Mouse (Mus musculus): ENCODE measurements around the gene Klhl29. TPM values are rescaled to one million over a fixed set of nuclear protein-coding genes. Genes with fewer than 3 reads are reported as not detected.

The Klhl29 gene
- polyA plus RNA-seq, 1 experiment from 2014 or later, result 0.50 TPM

DNA sequence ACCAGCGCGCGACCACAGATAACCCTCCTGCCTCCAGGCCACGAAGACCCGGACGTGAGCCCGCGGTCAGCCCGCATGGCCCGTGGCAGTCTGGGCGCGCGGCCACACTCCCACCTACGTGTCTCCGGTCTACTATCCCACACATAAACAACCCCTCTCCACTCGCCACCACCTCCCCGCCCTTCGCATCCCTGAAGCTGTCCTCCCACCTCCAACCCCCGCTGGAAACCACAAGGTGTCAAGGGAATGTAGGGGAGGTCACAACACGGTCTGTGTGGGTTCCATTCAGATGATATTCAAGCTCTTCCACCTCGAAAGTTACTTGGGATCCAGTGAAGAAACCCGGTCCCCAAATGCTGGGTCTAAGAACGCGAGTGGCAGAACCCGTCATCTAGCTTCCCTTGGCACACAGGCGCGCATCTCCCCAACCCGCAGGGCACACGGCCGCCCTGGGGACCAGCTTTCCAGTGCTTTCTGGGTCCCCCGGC is 1.2 kb downstream of the Klhl29 start:
- peak overlapping the region; percentile 100 for H3K4me2 ChIP-seq (ENCODE audit: low read length)
- peaks cover 58% of the 10 kb centered on the region for H3K27me3 ChIP-seq (ENCODE audit: control insufficient read depth, insufficient read depth, low read length)
- H3K27ac ChIP-seq (replicated peaks in 1 of 2; ENCODE audit: control insufficient read depth in 1 of 2, insufficient read depth in 1 of 2, low read depth in 2 of 2, low read length in 2 of 2), result no peak overlapping the region
- peak overlapping the region; percentile 70 for H3K9ac ChIP-seq (ENCODE audit: low read length)
- peak overlapping the region; percentile 62 to 75 for H3K4me3 ChIP-seq (ENCODE audit: control insufficient read depth in 1 of 2, insufficient read depth in 1 of 2, low read depth in 1 of 2, low read length in 2 of 2)
- 1% methylated on average over 31 of the region's 31 CpGs for WGBS
- H3K36me3 ChIP-seq (ENCODE audit: control insufficient read depth, insufficient read depth, low read length), result no peaks in the 10 kb centered on the region
- ATAC-seq (ENCODE audit: insufficient number of reproducible peaks, insufficient read depth, low FRiP score, low read depth), result no peak
- H3K4me1 ChIP-seq (ENCODE audit: control insufficient read depth in 2 of 2, insufficient read depth in 2 of 2, low read length in 2 of 2), result peaks cover 4 to 15% of the 10 kb centered on the region in 2 experiments; a peak in 3 of 4 replicates
- H3K9me3 ChIP-seq (ENCODE audit: control insufficient read depth, low read length), result no peaks in the 10 kb centered on the region

DNA sequence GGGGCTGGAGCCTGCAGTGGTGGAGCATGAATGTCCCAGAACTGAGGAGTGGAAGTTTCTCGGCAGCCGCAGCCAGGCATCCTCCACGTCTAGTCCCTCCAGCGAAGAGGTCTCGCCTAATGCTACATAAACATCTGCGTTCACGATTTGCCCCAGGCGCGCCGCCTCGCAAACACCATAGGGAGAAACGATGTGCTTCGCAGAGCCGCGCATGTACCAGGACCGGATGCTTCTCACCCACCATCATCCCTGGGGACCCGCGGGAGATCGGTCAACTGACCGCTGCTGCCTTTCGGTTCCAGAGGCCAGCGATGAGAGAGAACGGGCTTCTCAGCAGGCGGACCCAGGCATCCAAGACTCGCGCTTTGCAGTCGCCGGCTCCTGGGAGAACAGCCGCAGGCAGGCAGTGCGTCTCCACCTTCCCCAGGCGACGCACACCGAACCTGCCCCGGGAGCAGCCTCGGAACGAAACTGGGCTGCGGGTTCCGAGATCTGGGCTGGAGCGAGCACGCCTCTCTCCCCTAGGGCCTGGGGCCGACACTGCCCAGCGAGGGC is 1.8 kb downstream of the Klhl29 start:
- H3K4me1 ChIP-seq (ENCODE audit: control insufficient read depth in 2 of 2, insufficient read depth in 2 of 2, low read length in 2 of 2), result peaks cover 4 to 15% of the 10 kb centered on the region in 2 experiments; a peak in 3 of 4 replicates
- WGBS, result under 1% methylated on average over 42 of the region's 42 CpGs
- ATAC-seq (ENCODE audit: insufficient number of reproducible peaks, insufficient read depth, low FRiP score, low read depth), result no peak
- H3K9me3 ChIP-seq (ENCODE audit: control insufficient read depth, low read length), result no peaks in the 10 kb centered on the region
- peak overlapping the region; percentile 100 for H3K4me2 ChIP-seq (ENCODE audit: low read length)
- H3K4me3 ChIP-seq (ENCODE audit: control insufficient read depth in 1 of 2, insufficient read depth in 1 of 2, low read depth in 1 of 2, low read length in 2 of 2), result peak overlapping the region; percentile 62 to 75
- peak overlapping the region; percentile 70; the same call in 1 of the 2 replicates for H3K9ac ChIP-seq (ENCODE audit: low read length)
- H3K27ac ChIP-seq (replicated peaks in 1 of 2; ENCODE audit: control insufficient read depth in 1 of 2, insufficient read depth in 1 of 2, low read depth in 2 of 2, low read length in 2 of 2), result no peak overlapping the region
- H3K36me3 ChIP-seq (ENCODE audit: control insufficient read depth, insufficient read depth, low read length), result no peaks in the 10 kb centered on the region
- H3K27me3 ChIP-seq (ENCODE audit: control insufficient read depth, insufficient read depth, low read length), result peaks cover 55% of the 10 kb centered on the region

DNA sequence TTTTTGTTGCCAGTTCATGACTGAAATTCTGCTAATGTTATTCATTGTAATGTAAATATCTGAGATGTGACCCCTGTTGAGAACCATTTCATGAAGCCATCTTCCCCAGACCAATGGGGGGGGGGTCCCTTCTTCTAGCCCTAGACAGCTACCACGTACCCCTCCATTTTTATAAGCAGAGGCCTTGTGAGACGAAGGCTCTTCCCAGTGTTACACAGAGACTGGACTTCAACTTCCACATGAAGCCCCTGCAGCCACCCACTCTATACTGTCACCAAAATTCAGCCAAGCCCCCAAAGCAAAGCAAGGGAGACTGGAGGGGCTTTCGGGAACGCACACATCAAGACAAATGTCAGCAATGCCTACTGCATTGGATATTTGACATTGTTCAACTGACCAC is 6.1 kb downstream of the Klhl29 start:
- Histone ChIP-seq H3K9ac (ENCODE audit: low read length) (no peak overlapping the region), H3K27me3 (ENCODE audit: control insufficient read depth, insufficient read depth, low read length) (peaks cover 37% of the 10 kb centered on the region), H3K4me2 (ENCODE audit: low read length) (no peak overlapping the region), H3K9me3 (ENCODE audit: control insufficient read depth, low read length) (no peaks in the 10 kb centered on the region), H3K4me1 (ENCODE audit: control insufficient read depth in 2 of 2, insufficient read depth in 2 of 2, low read length in 2 of 2) (peaks cover 3 to 10% of the 10 kb centered on the region in 2 experiments; a peak in 3 of 4 replicates), H3K36me3 (ENCODE audit: control insufficient read depth, insufficient read depth, low read length) (no peaks in the 10 kb centered on the region), H3K27ac (replicated peaks in 1 of 2; ENCODE audit: control insufficient read depth in 1 of 2, insufficient read depth in 1 of 2, low read depth in 2 of 2, low read length in 2 of 2) (no peak overlapping the region), H3K4me3 (ENCODE audit: control insufficient read depth in 1 of 2, insufficient read depth in 1 of 2, low read depth in 1 of 2, low read length in 2 of 2) (no peak overlapping the region)
- WGBS, result 82% methylated on average over 4 of the region's 4 CpGs
- ATAC-seq (ENCODE audit: insufficient number of reproducible peaks, insufficient read depth, low FRiP score, low read depth), result no peak

DNA sequence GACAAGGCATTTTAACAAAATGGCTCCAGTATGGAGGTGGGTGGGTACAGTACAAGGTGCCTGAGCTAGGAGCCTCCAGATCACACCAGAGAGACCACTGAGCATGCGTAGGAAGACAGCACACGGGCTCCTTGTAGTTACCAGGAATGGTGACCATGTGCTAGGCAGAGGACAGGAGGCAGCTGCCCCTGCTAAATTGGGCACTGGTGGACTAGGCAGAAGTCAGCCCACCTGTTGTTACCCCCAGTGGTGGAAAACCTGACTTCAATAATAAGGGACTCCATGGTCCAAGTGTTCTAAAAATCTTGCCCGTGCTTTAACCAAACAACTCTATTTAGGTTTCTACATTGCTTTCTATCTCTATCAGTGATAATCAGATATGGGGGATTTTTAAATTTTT is 10.6 kb downstream of the Klhl29 start:
- Histone ChIP-seq H3K27me3 (ENCODE audit: control insufficient read depth, insufficient read depth, low read length) (no peaks in the 10 kb centered on the region; the same call in 1 of the 2 replicates), H3K4me2 (ENCODE audit: low read length) (no peak overlapping the region), H3K36me3 (ENCODE audit: control insufficient read depth, insufficient read depth, low read length) (no peaks in the 10 kb centered on the region), H3K9ac (ENCODE audit: low read length) (no peak overlapping the region), H3K27ac (replicated peaks in 1 of 2; ENCODE audit: control insufficient read depth in 1 of 2, insufficient read depth in 1 of 2, low read depth in 2 of 2, low read length in 2 of 2) (no peak overlapping the region), H3K4me1 (ENCODE audit: control insufficient read depth in 2 of 2, insufficient read depth in 2 of 2, low read length in 2 of 2) (0 out of 4 replicates have a peak, but pooled peaks cover 0 to 2% of the 10 kb centered on the region in 2 experiments), H3K9me3 (ENCODE audit: control insufficient read depth, low read length) (no peaks in the 10 kb centered on the region), H3K4me3 (ENCODE audit: control insufficient read depth in 1 of 2, insufficient read depth in 1 of 2, low read depth in 1 of 2, low read length in 2 of 2) (no peak overlapping the region)
- ATAC-seq (ENCODE audit: insufficient number of reproducible peaks, insufficient read depth, low FRiP score, low read depth), result no peak
- WGBS, result 85% methylated on average over 3 of the region's 3 CpGs

DNA sequence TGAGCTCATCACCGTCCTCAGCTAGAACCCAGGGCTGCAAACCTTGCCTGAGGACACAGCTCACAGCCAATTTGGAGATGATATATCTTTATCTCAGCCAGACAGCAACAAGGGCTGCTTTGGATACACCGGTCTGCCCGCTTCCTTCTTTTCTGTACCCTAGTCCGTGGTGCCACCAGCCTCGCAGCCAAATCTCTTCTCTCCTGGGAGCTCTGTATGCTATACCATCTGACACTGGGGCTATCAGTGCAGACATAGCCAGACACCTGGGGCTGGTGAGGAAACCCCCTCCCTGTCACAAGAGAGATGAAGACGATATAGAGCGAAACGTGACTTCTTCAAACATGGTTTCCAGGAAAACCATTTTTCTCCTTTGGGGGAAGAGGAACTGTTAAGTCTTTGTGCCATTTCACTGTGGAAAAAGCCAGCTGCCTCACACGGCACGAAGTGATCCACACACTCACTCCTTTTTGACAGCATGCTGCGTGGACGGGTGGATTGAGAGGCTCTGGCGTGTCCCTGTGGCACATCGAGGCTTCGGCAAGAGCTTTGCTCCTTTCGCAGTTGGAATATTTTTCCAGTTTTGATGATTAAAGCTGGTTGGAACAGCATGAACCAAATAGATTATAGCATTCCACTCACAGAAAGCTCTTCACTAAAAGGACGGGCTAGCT is 11.4 kb downstream of the Klhl29 start:
- no peak overlapping the region for H3K9ac ChIP-seq (ENCODE audit: low read length)
- H3K27ac ChIP-seq (replicated peaks in 1 of 2; ENCODE audit: control insufficient read depth in 1 of 2, insufficient read depth in 1 of 2, low read depth in 2 of 2, low read length in 2 of 2), result no peak overlapping the region
- no peaks in the 10 kb centered on the region for H3K36me3 ChIP-seq (ENCODE audit: control insufficient read depth, insufficient read depth, low read length)
- H3K4me1 ChIP-seq (ENCODE audit: control insufficient read depth in 2 of 2, insufficient read depth in 2 of 2, low read length in 2 of 2), result 0 out of 4 replicates have a peak, but pooled peaks cover 0 to 2% of the 10 kb centered on the region in 2 experiments
- no peak overlapping the region for H3K4me3 ChIP-seq (ENCODE audit: control insufficient read depth in 1 of 2, insufficient read depth in 1 of 2, low read depth in 1 of 2, low read length in 2 of 2)
- no peak for ATAC-seq (ENCODE audit: insufficient number of reproducible peaks, insufficient read depth, low FRiP score, low read depth)
- no peak overlapping the region for H3K4me2 ChIP-seq (ENCODE audit: low read length)
- 80% methylated on average over 17 of the region's 17 CpGs for WGBS
- H3K27me3 ChIP-seq (ENCODE audit: control insufficient read depth, insufficient read depth, low read length), result no peaks in the 10 kb centered on the region; the same call in 1 of the 2 replicates
- H3K9me3 ChIP-seq (ENCODE audit: control insufficient read depth, low read length), result no peaks in the 10 kb centered on the region

DNA sequence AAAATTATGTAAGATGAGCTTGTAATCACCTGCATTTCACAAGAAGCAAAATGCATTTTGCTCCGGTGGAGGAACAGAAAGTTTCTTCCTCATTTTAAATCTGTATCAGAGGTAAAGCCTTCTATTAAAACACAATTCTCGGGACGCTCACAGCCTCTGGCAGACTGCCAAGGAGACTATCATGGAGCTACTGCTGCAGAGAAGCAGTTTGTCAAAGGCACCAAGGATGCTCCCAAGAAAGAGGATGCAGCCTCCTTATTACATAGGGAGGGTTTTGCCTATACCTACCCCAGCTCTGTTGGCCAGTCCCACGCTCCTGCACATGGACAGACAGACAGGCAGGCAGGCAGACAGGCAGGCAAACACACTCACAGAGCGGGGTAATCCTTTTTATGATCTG is 16.4 kb downstream of the Klhl29 start:
- H3K27me3 ChIP-seq (ENCODE audit: control insufficient read depth, insufficient read depth, low read length), result no peaks in the 10 kb centered on the region; the same call in 1 of the 2 replicates
- H3K9me3 ChIP-seq (ENCODE audit: control insufficient read depth, low read length), result no peaks in the 10 kb centered on the region
- peak overlapping the region; percentile 23; the same call in 1 of the 2 replicates for H3K9ac ChIP-seq (ENCODE audit: low read length)
- 33% methylated on average over 5 of the region's 5 CpGs for WGBS
- H3K4me1 ChIP-seq (ENCODE audit: control insufficient read depth in 2 of 2, insufficient read depth in 2 of 2, low read length in 2 of 2), result 0 out of 4 replicates have a peak, but pooled peaks cover 0 to 2% of the 10 kb centered on the region in 2 experiments
- no peak for ATAC-seq (ENCODE audit: insufficient number of reproducible peaks, insufficient read depth, low FRiP score, low read depth)
- no peak overlapping the region for H3K4me2 ChIP-seq (ENCODE audit: low read length)
- no peaks in the 10 kb centered on the region for H3K36me3 ChIP-seq (ENCODE audit: control insufficient read depth, insufficient read depth, low read length)
- no peak overlapping the region for H3K4me3 ChIP-seq (ENCODE audit: control insufficient read depth in 1 of 2, insufficient read depth in 1 of 2, low read depth in 1 of 2, low read length in 2 of 2)
- H3K27ac ChIP-seq (replicated peaks in 1 of 2; ENCODE audit: control insufficient read depth in 1 of 2, insufficient read depth in 1 of 2, low read depth in 2 of 2, low read length in 2 of 2), result no peak overlapping the region

DNA sequence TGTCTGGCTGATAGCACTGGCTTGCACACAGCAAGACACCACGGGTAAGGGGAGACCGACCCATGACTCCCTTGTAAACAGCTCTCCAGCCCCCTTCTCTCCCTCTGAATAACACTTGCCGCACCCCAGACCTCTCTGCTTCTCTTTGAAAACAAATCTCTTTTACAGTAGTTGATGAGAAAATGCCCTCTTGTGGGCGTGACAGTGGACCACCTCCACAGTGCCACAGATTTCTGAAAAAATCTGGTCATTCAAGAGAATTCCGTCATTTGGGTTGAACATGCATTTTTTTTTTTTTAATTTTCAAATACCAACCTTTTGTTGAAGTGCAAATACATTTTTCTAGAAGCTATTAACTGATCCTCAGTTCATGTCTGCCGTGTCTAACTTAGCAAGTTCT is 17.0 kb downstream of the Klhl29 start:
- Histone ChIP-seq H3K4me2 (ENCODE audit: low read length) (no peak overlapping the region), H3K36me3 (ENCODE audit: control insufficient read depth, insufficient read depth, low read length) (no peaks in the 10 kb centered on the region), H3K9ac (ENCODE audit: low read length) (no peak overlapping the region; the same call in 1 of the 2 replicates), H3K27ac (replicated peaks in 1 of 2; ENCODE audit: control insufficient read depth in 1 of 2, insufficient read depth in 1 of 2, low read depth in 2 of 2, low read length in 2 of 2) (no peak overlapping the region), H3K9me3 (ENCODE audit: control insufficient read depth, low read length) (no peaks in the 10 kb centered on the region), H3K4me1 (ENCODE audit: control insufficient read depth in 2 of 2, insufficient read depth in 2 of 2, low read length in 2 of 2) (0 out of 4 replicates have a peak, but pooled peaks cover 0 to 2% of the 10 kb centered on the region in 2 experiments), H3K27me3 (ENCODE audit: control insufficient read depth, insufficient read depth, low read length) (no peaks in the 10 kb centered on the region; the same call in 1 of the 2 replicates), H3K4me3 (ENCODE audit: control insufficient read depth in 1 of 2, insufficient read depth in 1 of 2, low read depth in 1 of 2, low read length in 2 of 2) (no peak overlapping the region)
- ATAC-seq (ENCODE audit: insufficient number of reproducible peaks, insufficient read depth, low FRiP score, low read depth), result no peak
- 55% methylated on average over 6 of the region's 6 CpGs for WGBS
